Mouse (Mus musculus) ES-E14 (cell line): ENCODE data around the gene Ptk7. TPM values are rescaled to one million over a fixed set of nuclear protein-coding genes. Genes with fewer than 3 reads are reported as not detected.

Source experiments
- DNase-seq: peaks from one replicate; pipeline ENCODE4 v3.0.0-alpha.2; 2013; ENCODE audit warnings: low read depth, low spot score
- H3K27ac ChIP-seq: 2 replicates; pipeline ENCODE4 v1.5.1; 2012; ENCODE audit warnings: low read depth, mild to moderate bottlenecking, low read length, moderate library complexity, mixed read lengths; ENCODE audit not compliant: poor library complexity, insufficient read depth, severe bottlenecking
- H3K36me3 ChIP-seq: 2 replicates; pipeline ENCODE4 v1.6.1; 2012; ENCODE audit warnings: mild to moderate bottlenecking, low read length, moderate library complexity, mixed read lengths; ENCODE audit not compliant: control insufficient read depth, poor library complexity, insufficient read depth, severe bottlenecking
- H3K4me1 ChIP-seq, 2 experiments: fragments of 150-350 bp in 1 of 2; sonication (generic) in 1 of 2; 2 replicates each; pipeline ENCODE4 v1.6.1; 2012; ENCODE audit warnings: low read length in 2 of 2, mild to moderate bottlenecking in 1 of 2, mixed read lengths in 1 of 2; ENCODE audit not compliant: control insufficient read depth in 2 of 2, insufficient read depth in 2 of 2, poor library complexity in 1 of 2
- H3K4me3 ChIP-seq, 2 experiments: fragments of 150-350 bp in 1 of 2; sonication (generic) in 1 of 2; 2 replicates each; pipeline ENCODE4 v1.5.1; 2012; ENCODE audit warnings: low read length in 2 of 2, low read depth in 1 of 2, mild to moderate bottlenecking in 1 of 2, mixed read lengths in 1 of 2; ENCODE audit not compliant: insufficient read depth in 1 of 2, poor library complexity in 1 of 2, severe bottlenecking in 1 of 2
- H3K9ac ChIP-seq: 2 replicates; pipeline ENCODE4 v1.6.1; 2012; ENCODE audit warnings: low read depth, mild to moderate bottlenecking, low read length, mixed read lengths; ENCODE audit not compliant: poor library complexity, insufficient read depth, severe bottlenecking
- H3K9me3 ChIP-seq: fragments of 150-350 bp; sonication (generic); 2 replicates; pipeline ENCODE4 v1.6.1; 2012; ENCODE audit warnings: low read depth, mild to moderate bottlenecking, low read length; ENCODE audit not compliant: control insufficient read depth, insufficient read depth
- CHD2 ChIP-seq: IDR thresholded peaks from 2 replicates; pipeline ENCODE4 v1.6.1; 2014; ENCODE audit warnings: mild to moderate bottlenecking, low read depth, low read length, inconsistent platforms
- HCFC1 ChIP-seq: IDR thresholded peaks from 2 replicates; pipeline ENCODE4 v1.6.1; 2012; ENCODE audit warnings: low read length, inconsistent platforms, borderline replicate concordance; ENCODE audit not compliant: insufficient read depth
- MAFK ChIP-seq: IDR thresholded peaks from 2 replicates; pipeline ENCODE4 v1.6.1; 2014; ENCODE audit warnings: mild to moderate bottlenecking, low read depth, low read length, inconsistent platforms; ENCODE audit not compliant: insufficient read depth
- ZC3H11A ChIP-seq: IDR thresholded peaks from 2 replicates; pipeline ENCODE4 v1.6.1; 2012; ENCODE audit warnings: low read depth, mild to moderate bottlenecking, inconsistent platforms, low read length, borderline replicate concordance
- ZNF384 ChIP-seq: IDR thresholded peaks from 2 replicates; pipeline ENCODE4 v1.6.1; 2012; ENCODE audit warnings: low read depth, low read length, inconsistent platforms
- in situ Hi-C, 2 experiments: fragments of 600-800 bp; cut with MboI; formaldehyde crosslinking; loops; one replicate each; pipeline ENCODE4 v1.15.1; 2025; ENCODE audit warnings: low sequenced_read_pairs in 2 of 2, inconsistent platforms in 1 of 2; ENCODE audit not compliant: unreplicated experiment in 2 of 2
- total RNA-seq: library from RNA; depleted of rRNA; stranded (reverse); fragments of 300-350 nt; gene quantifications from 2 replicates; pipeline ENCODE4 v1.2.3, GENCODE M21; 2012

Gene Ptk7
- total RNA-seq, 1 experiment: 200 TPM

DNA sequence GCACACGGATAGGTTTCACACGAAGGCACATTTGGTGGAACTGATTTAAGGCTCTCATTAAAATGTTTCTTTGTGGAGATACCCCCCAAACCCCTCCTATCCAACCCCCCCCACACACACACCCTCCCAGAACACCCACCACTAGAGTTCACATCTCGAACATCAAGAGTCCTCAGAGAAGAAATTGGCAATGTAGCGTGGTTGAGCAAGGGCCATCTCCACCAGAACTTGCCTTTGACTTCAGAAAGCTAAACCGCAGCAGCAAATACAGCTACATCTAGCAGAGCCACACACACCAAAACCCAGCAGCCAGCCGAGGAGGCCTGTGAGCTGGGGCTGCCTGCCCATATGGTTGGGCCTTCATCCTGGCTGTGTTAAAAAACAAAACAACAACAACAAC, 1.9 kb downstream of the Ptk7 start:
- TF ChIP-seq CHD2 (no peak), MAFK (no peak), ZC3H11A (no peak), HCFC1 (no peak), ZNF384 (no peak)
- DNase-seq: no peak
- Histone ChIP-seq H3K4me1 (peaks cover 15 to 55% of the 10 kb centered on the region in 2 experiments), H3K9me3 (no peaks in the 10 kb centered on the region), H3K27ac (no peak overlapping the region), H3K9ac (peak overlapping the region; percentile 34; the same call in 1 of the 2 replicates), H3K4me3 (0 out of 4 replicates have a peak overlapping the region, but pooled peaks of 1 of the 2 experiments have one; percentile 95), H3K36me3 (peaks cover 3% of the 10 kb centered on the region; the same call in 1 of the 2 replicates)
- in situ Hi-C loops: no loop called here

DNA sequence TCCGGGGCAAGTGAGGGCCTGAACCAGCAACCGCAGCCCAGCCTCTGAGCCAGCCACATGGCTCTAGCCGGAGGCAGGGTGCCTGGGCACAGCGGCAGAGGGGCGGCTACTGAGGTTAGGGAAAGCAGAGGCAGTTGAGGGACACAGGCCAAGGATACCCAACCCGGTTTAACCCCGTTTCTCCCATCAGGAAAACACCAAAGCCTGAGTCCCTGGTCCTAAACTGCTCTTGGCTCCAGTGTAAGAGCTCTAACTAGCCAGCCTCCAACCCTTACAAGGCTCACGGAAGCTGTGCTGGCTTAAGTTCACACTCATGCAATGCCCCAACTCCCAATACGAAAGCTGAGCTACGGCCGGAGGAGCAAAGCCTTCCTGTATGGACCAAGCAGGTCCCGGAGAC, 4.7 kb downstream of the Ptk7 start:
- no peak for DNase-seq
- Histone ChIP-seq H3K4me3 (peak overlapping the region; percentile 37 to 49; a peak in 3 of 4 replicates), H3K4me1 (peaks cover 15 to 58% of the 10 kb centered on the region in 2 experiments), H3K27ac (peak overlapping the region; percentile 55; the same call in 1 of the 2 replicates), H3K9ac (peak overlapping the region; percentile 66), H3K9me3 (no peaks in the 10 kb centered on the region), H3K36me3 (no peaks in the 10 kb centered on the region)
- in situ Hi-C loops: no loop called here
- TF ChIP-seq MAFK (no peak), ZNF384 (no peak), HCFC1 (no peak), CHD2 (no peak), ZC3H11A (no peak)

DNA sequence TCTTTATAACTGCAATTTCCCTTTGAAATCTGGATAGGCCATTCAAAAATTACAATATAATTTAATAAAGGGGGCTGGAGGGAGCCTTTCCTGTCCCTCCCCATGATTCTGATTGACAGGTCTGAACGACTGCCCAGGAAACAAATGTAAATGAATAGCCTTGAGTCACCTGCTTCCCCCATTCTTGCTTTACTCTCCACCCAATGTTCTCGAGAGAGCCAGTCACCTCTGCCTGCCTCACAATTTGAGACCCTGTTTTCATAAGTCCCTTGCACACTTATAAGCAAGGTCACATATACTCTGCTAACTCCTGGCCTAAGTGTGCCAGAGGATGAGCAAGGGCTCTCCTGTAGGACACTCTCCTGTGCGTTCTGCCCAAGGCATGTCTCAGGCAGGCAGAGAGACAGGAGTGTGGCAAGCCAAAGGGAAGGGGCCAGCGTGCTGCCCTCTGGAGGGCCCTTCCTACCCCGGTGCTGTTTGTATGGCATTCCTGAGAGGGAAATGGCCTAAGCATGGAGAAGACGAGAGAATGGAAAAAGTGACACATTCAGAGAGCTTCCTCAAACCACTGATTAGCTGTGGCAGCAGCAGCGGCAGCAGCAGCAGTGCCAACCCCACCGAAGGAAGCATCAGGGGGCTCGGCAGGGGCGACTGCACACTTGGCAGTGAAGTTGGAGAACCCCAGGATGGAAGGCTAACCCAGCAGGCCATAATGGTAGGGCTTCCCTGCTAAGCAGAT, 5.3 kb downstream of the Ptk7 start:
- Histone ChIP-seq H3K4me3 (peak overlapping the region; percentile 37 to 49; a peak in 3 of 4 replicates), H3K9me3 (no peaks in the 10 kb centered on the region), H3K27ac (peak overlapping the region; percentile 55), H3K9ac (peak overlapping the region; percentile 66), H3K4me1 (peaks cover 17 to 58% of the 10 kb centered on the region in 2 experiments), H3K36me3 (no peaks in the 10 kb centered on the region)
- in situ Hi-C loops: no loop called here
- TF ChIP-seq HCFC1 (no peak), MAFK (no peak), ZC3H11A (no peak), ZNF384 (no peak), CHD2 (no peak)
- DNase-seq: no peak

GRCm38 (mm10) chr17:46622269-46622668, 7.0 kb downstream of the Ptk7 start:
- in situ Hi-C loops: no loop called here
- H3K27ac ChIP-seq: no peak overlapping the region
- TF ChIP-seq MAFK: no peak
- no peak for TF ChIP-seq CHD2
- no peak for TF ChIP-seq ZNF384
- no peak for TF ChIP-seq HCFC1
- no peak for TF ChIP-seq ZC3H11A
- DNase-seq: no peak
- no peaks in the 10 kb centered on the region for H3K9me3 ChIP-seq
- peak overlapping the region; percentile 10; the same call in 1 of the 2 replicates for H3K9ac ChIP-seq
- H3K36me3 ChIP-seq: no peaks in the 10 kb centered on the region
- peak overlapping the region; percentile 25 to 30; a peak in 2 of 4 replicates for H3K4me3 ChIP-seq
- H3K4me1 ChIP-seq: peaks cover 28 to 54% of the 10 kb centered on the region in 2 experiments
